Mouse (Mus musculus) thymus, postnatal 36 days (tissue): Measurements from ENCODE around the gene Parp11.

Source experiments
- DNase-seq, 2 experiments: peaks; one replicate each; pipeline ENCODE4 v3.0.0; 2022; ENCODE audit warnings: mixed read lengths in 2 of 2

Gene Parp11

GRCm38 (mm10) chr6:127448869-127449268 is 2.2 kb downstream of the Parp11 start:
- DNase-seq = no peak

DNA sequence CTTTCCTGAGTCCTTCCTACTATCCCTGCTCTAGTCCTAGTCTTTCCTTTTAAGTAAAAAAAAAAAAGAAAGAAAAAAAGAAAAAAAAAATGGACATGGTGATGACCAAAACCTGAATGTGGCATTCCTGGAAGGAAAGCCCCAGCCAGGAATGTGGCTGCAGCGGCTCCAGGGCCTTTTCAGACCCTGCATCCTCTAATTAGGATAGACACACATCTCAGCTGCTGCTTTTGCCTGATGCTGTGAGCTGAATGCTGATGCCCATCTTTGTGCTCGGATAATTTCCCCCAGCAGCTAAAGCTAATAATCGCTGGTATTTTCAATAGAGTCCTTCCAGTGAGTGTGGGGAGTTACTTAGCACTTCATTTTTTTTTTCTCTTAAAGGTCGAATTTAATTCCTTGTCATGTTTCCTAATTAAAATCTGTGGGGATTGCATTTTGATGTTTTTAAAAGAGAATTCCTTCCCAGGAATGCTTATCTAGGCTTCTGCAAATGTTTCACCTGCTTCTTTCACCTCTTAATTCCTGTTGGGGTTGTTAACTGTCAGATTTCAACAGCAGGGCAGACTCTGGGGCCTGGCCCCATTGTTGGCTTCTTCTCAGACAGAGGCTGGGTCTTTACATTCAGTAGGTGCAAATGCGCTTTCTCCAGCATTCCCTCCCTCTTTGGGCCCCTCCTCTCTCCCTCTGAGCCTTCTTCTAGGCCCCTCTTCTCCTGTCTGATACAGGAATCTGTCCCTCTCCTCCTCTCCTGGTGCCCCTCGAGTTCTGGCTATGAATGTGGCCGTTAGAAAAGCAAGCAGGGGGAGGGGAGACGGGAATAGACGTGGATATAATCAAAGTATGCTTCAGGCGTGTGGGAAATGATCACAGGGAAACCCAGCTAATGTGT is 3.1 kb downstream of the Parp11 start:
- no peak for DNase-seq

- peak; percentile 96 to 97 for DNase-seq
Measured at GRCm38 (mm10) chr6:127453407-127454343, 7.0 kb downstream of the Parp11 start.

DNA sequence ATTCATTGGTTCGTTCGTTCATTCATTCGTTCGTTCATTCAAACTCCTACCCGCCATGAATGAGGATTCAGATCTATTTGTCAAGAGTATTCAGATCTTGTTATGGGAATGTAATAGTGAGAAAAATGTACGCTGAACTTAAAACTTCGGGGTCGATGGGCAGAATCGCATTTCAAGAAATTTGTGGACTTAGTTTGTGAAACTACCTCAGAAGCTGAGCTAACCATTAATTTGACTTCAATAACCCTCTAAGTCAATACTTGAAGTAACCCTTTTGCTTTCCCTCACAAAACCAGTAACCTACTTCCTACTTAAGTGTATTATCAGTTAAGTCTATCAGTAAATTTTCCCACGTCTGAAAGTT is 7.7 kb downstream of the Parp11 start:
- no peak for DNase-seq

- DNase-seq = no peak
Measured at GRCm38 (mm10) chr6:127454809-127455208, 8.2 kb downstream of the Parp11 start.

DNA sequence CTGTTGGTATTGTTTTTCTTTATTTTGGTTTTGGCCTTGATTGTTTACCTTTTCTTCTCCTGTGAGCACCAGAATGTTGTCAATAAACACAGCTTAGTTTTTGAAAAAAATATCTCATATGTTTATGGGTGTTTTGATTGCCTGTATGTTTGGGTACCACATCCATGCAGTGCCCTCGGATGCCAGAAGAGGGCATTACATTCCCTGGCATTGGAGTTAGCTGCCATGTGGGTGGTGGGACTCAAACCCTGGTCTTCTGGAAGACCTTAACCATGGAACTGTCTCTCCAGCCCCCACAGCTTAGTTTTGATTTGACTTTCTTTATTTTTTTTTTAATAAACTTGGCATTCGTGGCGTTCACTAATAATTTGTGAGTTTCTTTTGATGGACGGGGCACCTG is 8.8 kb downstream of the Parp11 start:
- no peak for DNase-seq

DNA sequence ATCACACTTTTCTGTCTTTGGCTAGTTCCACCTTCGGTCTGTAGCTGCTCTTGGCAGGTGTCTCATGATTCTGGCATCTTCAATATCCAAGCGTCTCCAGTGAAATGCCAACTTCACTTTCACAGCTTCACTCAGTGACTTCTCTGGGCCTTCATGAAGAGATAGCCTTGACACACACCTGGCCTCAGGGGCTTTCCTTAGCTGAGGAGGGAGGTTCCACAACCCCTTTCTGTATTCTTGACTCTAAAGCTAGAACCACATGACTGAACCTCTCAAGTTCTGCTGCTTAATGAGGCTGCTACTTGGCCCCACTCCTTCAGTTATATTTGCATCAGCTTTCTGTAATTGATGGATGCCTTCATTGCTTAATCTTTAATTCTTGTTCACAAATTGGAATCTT is 10.1 kb downstream of the Parp11 start:
- DNase-seq = no peak

DNA sequence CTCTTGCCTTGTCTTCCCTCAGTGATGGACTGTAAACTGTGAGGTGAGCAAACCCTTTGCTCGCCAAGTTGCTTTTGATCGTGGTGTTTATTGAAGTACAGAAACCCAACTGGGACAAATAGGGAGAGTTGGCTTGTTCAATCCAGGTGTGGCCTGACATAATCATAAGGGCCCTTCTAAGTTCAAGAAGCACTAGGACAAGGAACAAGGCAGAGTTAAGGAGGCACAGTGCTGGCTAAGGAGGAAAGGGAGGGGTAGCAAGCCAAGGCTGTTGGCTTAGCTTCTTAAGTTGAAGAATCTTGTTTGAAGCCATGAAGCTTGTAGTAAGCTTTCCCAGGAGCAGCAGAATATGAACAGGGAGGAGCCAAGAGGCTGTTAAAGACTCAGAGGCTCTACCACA is 13.1 kb downstream of the Parp11 start:
- no peak for DNase-seq

DNA sequence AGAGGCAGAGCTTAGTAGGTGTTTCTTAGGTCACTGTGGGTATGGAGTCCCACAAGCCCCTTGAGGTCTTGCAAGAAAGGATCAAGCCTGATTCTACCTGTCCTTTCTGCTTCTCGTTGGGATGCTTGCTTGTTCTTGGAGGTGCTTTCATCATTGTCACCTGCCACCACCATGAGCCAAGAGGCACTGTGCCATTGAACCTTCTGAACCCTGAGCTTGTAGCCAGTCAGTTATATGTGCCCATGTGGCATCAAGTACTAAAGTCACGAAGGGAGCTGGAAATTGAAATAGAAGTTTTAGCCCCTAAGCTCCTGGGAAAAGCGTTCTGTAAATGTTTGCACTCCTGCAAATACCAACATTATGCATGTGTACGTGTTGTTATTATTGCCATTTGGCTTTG is 14.9 kb downstream of the Parp11 start:
- no peak for DNase-seq

- no peak for DNase-seq
Measured at GRCm38 (mm10) chr6:127462251-127462650, 15.6 kb downstream of the Parp11 start.

DNA sequence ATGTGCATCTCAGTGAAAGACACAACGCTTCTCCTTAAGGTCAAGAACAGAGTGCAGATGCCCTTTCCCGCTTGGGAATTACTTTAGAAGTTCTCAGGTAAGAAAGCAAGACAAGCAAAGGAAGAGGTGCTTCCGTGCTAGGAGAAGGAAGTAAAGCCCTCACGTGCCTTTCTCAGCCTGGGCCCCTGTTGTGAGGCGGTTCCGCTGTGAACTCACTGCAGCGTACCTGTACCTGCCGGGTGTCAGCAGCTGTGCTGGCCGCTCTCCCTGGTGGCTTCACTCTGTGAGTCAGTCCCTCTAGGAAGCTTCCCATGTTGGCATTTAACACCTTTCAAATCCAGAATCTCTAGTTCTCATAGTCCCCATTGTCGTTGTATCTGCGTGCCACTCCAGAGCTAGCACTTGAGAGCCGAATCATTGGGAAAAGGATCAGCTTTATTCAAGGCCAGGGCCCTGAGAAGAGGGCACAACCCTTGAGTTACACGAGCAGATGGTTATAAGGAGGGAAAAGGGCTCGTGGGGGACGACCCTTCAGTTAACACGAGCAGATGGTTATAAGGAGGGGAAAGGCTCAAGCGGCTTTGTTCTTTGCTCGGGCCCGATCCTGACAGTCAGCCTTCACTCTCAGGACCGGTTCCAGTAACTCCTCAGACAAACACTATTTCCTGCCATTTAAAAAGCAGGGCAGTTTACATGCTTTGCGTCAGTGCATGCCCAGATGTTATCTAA is 16.8 kb downstream of the Parp11 start:
- no peak for DNase-seq

- DNase-seq = no peak
Measured at GRCm38 (mm10) chr6:127464523-127464922, 17.9 kb downstream of the Parp11 start.

GRCm38 (mm10) chr6:127466749-127467310 is 20.2 kb downstream of the Parp11 start:
- DNase-seq = no peak

DNA sequence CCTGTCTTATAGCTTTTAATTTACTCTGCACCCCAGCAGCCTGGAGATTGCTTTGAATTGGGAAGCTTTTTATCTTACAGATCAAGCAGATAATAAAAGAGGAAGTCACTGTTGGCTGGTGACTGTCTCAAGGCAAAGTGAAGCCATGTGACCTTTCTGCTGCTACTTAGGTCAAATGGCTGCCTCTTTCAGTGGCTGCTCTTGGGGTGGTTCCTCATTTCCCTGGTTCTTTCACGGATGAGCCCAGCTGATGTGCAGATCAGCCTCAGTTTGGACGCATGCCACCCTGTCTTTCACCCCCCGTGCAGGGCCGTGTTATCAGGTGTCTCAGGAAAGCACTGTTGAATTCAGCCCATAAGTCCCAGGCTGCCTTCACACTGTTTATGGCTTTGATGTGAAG is 25.4 kb downstream of the Parp11 start:
- peak; percentile 42 to 47 for DNase-seq

GRCm38 (mm10) chr6:127473961-127474360 is 27.3 kb downstream of the Parp11 start:
- DNase-seq = peak; percentile 46 to 67

GRCm38 (mm10) chr6:127475231-127475630 is 28.6 kb downstream of the Parp11 start:
- no peak for DNase-seq

DNA sequence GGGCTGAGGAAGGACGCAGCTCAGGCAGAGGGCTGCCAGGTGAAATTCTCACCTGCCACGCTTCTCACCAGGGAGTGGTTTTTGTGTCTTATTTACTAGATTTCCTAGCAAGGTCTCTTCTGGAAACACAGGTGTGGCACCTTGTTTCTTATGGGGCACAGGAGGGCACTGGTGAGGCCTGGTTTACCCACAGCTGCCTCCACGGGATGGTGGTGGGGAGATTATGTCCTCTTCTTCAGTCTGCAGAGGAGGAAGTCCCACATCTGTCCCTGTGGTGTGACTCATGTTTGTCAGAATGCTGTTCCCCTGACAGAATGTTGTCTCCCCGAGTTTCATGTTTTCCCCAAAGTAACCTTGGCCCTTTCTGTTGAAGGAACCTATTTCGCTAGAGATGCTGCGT is 44.4 kb downstream of the Parp11 start:
- peak in 1 of 2 experiments; percentile 41 for DNase-seq

GRCm38 (mm10) chr6:127492561-127492960 is 45.9 kb downstream of the Parp11 start:
- no peak for DNase-seq

GRCm38 (mm10) chr6:127493750-127494149 is 47.1 kb downstream of the Parp11 start:
- no peak for DNase-seq

DNA sequence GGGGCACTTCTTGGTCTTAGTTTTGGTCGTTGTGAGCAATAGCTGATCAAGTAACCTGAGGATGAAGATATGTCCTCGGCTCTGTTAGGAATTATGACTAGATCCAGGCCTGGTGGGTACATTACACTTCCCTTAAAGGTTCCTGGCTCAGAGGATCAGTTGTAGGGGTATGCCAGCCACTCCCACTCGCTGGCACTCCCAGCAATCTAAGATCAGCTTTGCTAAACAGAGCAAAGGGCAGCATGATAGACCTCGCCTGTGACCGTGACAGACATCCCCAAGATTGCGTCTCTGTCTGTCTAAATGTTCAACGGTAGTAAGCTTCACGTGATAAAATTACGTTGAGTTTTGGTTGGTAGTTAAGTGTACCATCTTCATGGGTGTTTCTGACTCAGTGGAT is 47.7 kb downstream of the Parp11 start:
- no peak for DNase-seq

DNA sequence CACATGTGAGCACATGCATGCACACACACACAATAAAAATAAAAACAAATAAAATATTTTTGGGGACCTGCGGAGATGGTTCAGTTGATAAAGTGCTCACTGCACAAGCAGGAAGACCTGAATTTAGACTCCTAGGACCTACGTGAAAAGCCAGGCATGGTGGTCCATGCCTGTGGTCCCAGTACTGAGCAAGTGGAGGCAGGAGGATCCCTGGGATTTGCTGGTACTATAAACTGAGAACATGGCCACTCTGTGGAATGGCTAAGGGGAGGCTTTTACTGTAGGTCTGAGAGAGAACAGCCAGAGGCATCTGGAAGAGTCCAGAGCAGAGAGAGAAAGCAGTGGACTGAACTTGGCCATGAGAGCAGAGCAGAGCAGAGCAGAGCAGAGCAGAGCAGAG is 48.6 kb downstream of the Parp11 start:
- DNase-seq = no peak

GRCm38 (mm10) chr6:127495876-127496275 is 49.2 kb downstream of the Parp11 start:
- no peak for DNase-seq
